ENCODE assay signal across 11 mouse cellular contexts in genomic region chr10:123013435-123013834, GRCm38 (mm10).
DNase-seq lines count a peak whose midpoint lies in the region; ATAC-seq and TF ChIP-seq lines count a peak whose summit lies in the region.
"Had no signal": no experiment of that assay in that cellular context is flagged by ENCODE, and none has a peak within 500 bp of the region (broad histone marks: within the 10 kb centered on the region; RNA-seq: fewer than 3 reads in every experiment).

No protein-coding gene starts in this region.

- H3K27me3 ChIP-seq in forebrain, embryonic 12.5 days = no peaks in the 10 kb centered on the region
- no peaks in the 10 kb centered on the region for H3K27me3 ChIP-seq in forebrain, embryonic 15.5 days
- no peaks in the 10 kb centered on the region for H3K27me3 ChIP-seq in E14TG2a.4 (ENCODE audit: insufficient read depth, low read length)
- H3K27me3 ChIP-seq in limb, embryonic 10.5 days (ENCODE audit: low read depth, poor library complexity, severe bottlenecking) = no peaks in the 10 kb centered on the region
- H3K27me3 ChIP-seq: heart, embryonic 13.5 days; limb, embryonic 12.5 days had no signal

- H3K4me1 ChIP-seq in forebrain, embryonic 12.5 days = no peaks in the 10 kb centered on the region
- H3K4me1 ChIP-seq in forebrain, embryonic 15.5 days = no peaks in the 10 kb centered on the region
- peaks cover 9% of the 10 kb centered on the region for H3K4me1 ChIP-seq in E14TG2a.4 (replicated peaks; ENCODE audit: low read depth, low read length)
- H3K4me1 ChIP-seq in limb, embryonic 10.5 days = 0 out of 2 replicates have a peak, but pooled peaks cover 4% of the 10 kb centered on the region
- H3K4me1 ChIP-seq: heart, embryonic 13.5 days; limb, embryonic 12.5 days had no signal

- DNase-seq in embryo, embryonic 11.5 days (ENCODE audit: low read depth, low spot score) = peak; percentile 13
- DNase-seq in limb, embryonic 10.5 days (ENCODE audit: low spot score) = peak; percentile 58
- no peak for DNase-seq in lung, postnatal 10 days
- no peak for DNase-seq in heart, postnatal 14 days

- no peaks in the 10 kb centered on the region for H3K9me3 ChIP-seq in forebrain, embryonic 12.5 days
- no peaks in the 10 kb centered on the region for H3K9me3 ChIP-seq in forebrain, embryonic 15.5 days
- no peaks in the 10 kb centered on the region for H3K9me3 ChIP-seq in E14TG2a.4 (ENCODE audit: low read length)
- H3K9me3 ChIP-seq in limb, embryonic 10.5 days (replicated peaks) = no peaks in the 10 kb centered on the region
- H3K9me3 ChIP-seq: heart, embryonic 13.5 days; limb, embryonic 12.5 days had no signal

- H3K4me3 ChIP-seq in forebrain, embryonic 12.5 days (replicated peaks) = no peak overlapping the region
- H3K4me3 ChIP-seq in forebrain, embryonic 15.5 days = no peak overlapping the region
- H3K4me3 ChIP-seq in E14TG2a.4 (replicated peaks; ENCODE audit: low read length) = peak overlapping the region; percentile 55
- no peak overlapping the region for H3K4me3 ChIP-seq in limb, embryonic 10.5 days
- H3K4me3 ChIP-seq: heart, embryonic 13.5 days; limb, embryonic 12.5 days had no signal

- intact Hi-C loops in heart, postnatal 14 days (cut with DNase I) = no loop called here

- TF ChIP-seq CTCF in E14TG2a.4 (conservative IDR thresholded peaks at IDR 0.05; ENCODE audit: low read length) = no peak

- peaks cover 57% of the 10 kb centered on the region for H3K36me3 ChIP-seq in forebrain, embryonic 12.5 days (replicated peaks)
- H3K36me3 ChIP-seq in forebrain, embryonic 15.5 days = peaks cover 68% of the 10 kb centered on the region
- H3K36me3 ChIP-seq in E14TG2a.4 (ENCODE audit: insufficient read depth, low read length) = peaks cover 52% of the 10 kb centered on the region
- H3K36me3 ChIP-seq in limb, embryonic 10.5 days = peaks cover 85% of the 10 kb centered on the region

- H3K9ac ChIP-seq in forebrain, embryonic 12.5 days = no peak overlapping the region
- no peak overlapping the region for H3K9ac ChIP-seq in forebrain, embryonic 15.5 days (replicated peaks)
- H3K9ac ChIP-seq: heart, embryonic 13.5 days; limb, embryonic 12.5 days had no signal

- H3K27ac ChIP-seq in forebrain, embryonic 12.5 days = peak overlapping the region; percentile 54; the same call in 1 of the 2 replicates
- no peak overlapping the region for H3K27ac ChIP-seq in forebrain, embryonic 15.5 days (replicated peaks)
- no peak overlapping the region for H3K27ac ChIP-seq in limb, embryonic 10.5 days
- H3K27ac ChIP-seq: heart, embryonic 13.5 days; limb, embryonic 12.5 days; macrophage had no signal

- 45% methylated on average over 18 of the region's 18 CpGs for WGBS in forebrain, embryonic 12.5 days
- 43% methylated on average over 18 of the region's 18 CpGs for WGBS in forebrain, embryonic 15.5 days
- 25% methylated on average over 18 of the region's 18 CpGs for WGBS in limb, embryonic 10.5 days

- peak; percentile 58; the same call in 1 of the 2 replicates for ATAC-seq in forebrain, embryonic 12.5 days (ENCODE audit: low FRiP score)
- ATAC-seq in forebrain, embryonic 15.5 days (replicated peaks) = no peak
- no peak for ATAC-seq in inflammation-experienced regulatory T-cells, adult 6 months

- no peak overlapping the region for H3K4me2 ChIP-seq in forebrain, embryonic 12.5 days
- no peak overlapping the region for H3K4me2 ChIP-seq in forebrain, embryonic 15.5 days (replicated peaks)
- H3K4me2 ChIP-seq: heart, embryonic 13.5 days; limb, embryonic 12.5 days had no signal

Comparison
In these comparisons a context has a peak if more than half of its experiments do, and no peak if none do; other contexts are left out.
1. DNase-seq: peak in embryo, embryonic 11.5 days (single experiment) and limb, embryonic 10.5 days (single experiment); none in lung, postnatal 10 days (single experiment) and heart, postnatal 14 days (0 of 2).